Mouse (Mus musculus) layer of hippocampus, adult 11-12 months (tissue): ENCODE measurements around the gene Btbd35f10.
"Not testable (repeated sequence)": the region's sequence is repeated elsewhere in the genome, so short reads cannot be mapped to it uniquely, and the experiment has no call there.

Experiments used
- DNase-seq: peaks from one replicate; pipeline ENCODE4 v3.0.0; 2022; ENCODE audit warnings: low spot score

Btbd35f10 gene

DNA sequence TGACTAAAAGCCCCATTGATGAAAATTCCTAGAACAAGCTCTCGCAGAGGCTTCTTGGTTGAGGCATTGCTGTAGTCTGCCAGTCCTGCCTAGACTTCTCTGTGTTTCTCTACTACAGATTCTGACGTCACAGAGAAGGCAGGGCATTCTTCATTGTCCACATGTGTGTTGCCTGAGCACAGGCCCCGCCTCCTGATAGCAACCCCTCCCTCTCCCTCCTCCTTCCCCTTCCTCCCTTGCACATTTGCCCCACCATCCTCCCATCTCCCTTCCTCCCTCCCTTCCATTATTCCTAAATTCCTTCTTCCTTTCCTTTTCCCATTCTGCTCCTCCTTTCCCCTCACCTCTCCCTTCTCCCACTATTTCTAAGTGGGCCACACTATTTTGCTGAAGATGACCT is at the start of gene Btbd35f10:
TSS of gene Btbd35f10 (minus strand) at position 101 of the 400 bp plus-strand sequence.
- not testable (repeated sequence) for DNase-seq
